Mouse (Mus musculus) gastrocnemius, postnatal 10 days (tissue): ENCODE data around the gene Cttnbp2. TPM values are rescaled to one million over a fixed set of nuclear protein-coding genes. Genes with fewer than 3 reads are reported as not detected.

Experiments used
- DNase-seq: peaks from one replicate; pipeline ENCODE4 v3.0.0; 2021; ENCODE audit warnings: mixed read lengths
- total RNA-seq, 2 experiments: library from RNA; stranded (reverse); gene quantifications; 2 replicates each; pipeline ENCODE4 v1.2.3; 2021

The Cttnbp2 gene
- total RNA-seq, 2 experiments from 2014 or later: 4.0 to 4.6 TPM

GRCm38 (mm10) chr6:18467777-18468176, 46.9 kb downstream of the Cttnbp2 start:
- DNase-seq: no peak

DNA sequence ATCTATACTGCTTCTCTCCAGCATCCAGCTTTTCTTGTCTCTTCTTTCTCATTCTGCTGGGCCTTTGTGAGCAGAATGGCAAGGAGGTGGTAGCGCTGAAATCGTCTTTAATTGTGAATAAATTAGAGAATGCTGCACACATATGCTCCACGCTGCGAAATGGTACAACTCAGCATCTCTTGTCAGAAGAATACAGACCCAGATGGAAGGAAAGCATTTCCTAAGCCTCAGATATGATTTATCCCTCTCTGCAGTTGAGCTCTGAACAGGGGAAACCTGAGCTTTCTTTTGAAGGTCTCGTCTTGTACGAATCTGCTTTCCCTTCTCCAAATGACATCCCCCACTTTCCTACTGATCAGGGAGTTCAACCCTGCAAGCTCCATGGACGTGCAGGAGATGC, 48.4 kb downstream of the Cttnbp2 start:
- DNase-seq: no peak

DNA sequence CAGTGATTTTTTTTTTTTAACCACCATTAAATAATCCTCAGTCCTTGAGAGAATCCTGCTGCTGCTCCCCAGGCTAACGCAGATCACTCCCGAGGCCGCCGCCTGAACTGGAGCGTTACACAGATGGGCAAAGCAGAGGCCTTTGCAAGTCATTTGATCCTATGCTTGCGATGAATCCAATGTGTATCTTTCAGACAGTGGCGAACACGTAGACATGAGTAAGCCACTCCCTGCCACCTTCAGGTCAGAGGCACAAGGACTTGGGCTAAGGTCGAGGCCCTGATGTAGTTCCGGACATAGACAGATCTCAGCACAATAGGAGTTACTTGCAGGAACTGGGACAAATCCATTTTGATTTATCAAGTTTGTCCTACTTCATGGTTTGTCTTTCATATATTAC, 49.0 kb downstream of the Cttnbp2 start:
- DNase-seq: no peak

DNA sequence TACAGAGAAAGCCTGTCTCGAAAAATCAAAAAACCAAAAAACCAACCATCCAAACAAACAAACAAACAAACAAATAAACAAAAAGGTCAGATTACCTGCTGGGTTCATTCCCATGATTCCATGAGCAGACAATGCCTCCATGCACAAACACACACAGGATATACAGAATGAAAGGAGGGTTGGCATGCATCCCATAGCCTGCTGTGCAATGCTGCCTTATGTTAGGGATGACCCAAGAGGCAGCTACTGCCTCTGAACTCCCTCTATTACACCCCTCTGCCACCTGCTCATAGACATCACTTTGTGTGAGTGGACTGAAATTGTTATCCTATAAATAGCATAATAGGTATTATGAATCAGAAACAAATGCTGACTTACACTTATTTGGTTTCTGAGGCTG, 55.0 kb downstream of the Cttnbp2 start:
- DNase-seq: no peak

DNA sequence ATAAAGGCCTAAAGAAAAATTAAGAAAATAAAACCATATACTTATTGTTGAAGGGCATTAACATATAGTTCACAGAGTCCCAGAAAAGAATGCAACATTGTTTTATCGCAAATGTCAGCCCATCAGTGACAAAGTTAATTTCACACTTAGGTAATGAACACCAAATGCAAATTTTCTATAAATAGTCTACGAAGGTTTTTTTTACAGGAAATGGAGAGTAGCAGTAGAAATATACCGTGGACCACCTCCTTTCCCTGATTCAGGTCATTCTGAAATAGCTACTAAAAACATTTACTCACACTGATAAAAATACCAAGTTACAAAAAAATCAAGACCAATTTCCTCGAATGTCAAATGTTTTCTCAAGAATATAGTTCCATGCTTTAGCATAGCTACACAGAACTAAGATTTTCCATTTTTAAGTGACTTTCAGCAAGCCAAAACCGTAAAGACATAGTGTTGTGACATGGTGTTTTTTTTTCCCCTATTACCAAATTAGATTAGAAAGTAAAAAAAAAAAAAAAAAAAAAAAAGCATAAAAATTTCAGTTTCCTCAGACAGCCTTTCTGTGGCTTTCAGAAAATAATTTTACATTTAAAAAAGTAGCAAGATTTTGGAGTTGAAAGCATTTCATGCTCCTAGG, 64.0 kb downstream of the Cttnbp2 start:
- no peak for DNase-seq

DNA sequence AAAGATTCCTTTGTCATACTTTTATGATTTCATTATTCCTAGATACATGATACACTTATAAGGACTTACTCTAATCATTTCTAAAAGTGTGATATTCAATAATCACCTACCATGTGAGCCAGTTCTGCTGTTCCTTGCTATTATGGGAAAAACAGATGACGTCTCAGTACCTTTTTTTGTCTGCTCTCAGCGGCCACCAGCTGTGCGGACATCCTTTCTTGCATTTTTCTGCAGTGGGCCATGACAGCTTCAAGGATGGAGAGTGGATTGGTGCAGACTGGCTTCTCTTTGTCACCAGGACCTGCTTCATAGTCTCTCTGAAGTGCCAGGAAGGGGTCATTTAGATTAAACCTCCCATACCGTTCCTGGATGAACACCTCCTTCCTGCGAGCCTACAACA, 66.6 kb downstream of the Cttnbp2 start:
- DNase-seq: no peak

GRCm38 (mm10) chr6:18446917-18447316, 67.7 kb downstream of the Cttnbp2 start:
- DNase-seq: no peak

GRCm38 (mm10) chr6:18446359-18446758, 68.3 kb downstream of the Cttnbp2 start:
- no peak for DNase-seq

GRCm38 (mm10) chr6:18445747-18446146, 68.9 kb downstream of the Cttnbp2 start:
- DNase-seq: no peak

- DNase-seq: no peak
These were observed 72.3 kb downstream of the Cttnbp2 start for GRCm38 (mm10) chr6:18442303-18442702.

DNA sequence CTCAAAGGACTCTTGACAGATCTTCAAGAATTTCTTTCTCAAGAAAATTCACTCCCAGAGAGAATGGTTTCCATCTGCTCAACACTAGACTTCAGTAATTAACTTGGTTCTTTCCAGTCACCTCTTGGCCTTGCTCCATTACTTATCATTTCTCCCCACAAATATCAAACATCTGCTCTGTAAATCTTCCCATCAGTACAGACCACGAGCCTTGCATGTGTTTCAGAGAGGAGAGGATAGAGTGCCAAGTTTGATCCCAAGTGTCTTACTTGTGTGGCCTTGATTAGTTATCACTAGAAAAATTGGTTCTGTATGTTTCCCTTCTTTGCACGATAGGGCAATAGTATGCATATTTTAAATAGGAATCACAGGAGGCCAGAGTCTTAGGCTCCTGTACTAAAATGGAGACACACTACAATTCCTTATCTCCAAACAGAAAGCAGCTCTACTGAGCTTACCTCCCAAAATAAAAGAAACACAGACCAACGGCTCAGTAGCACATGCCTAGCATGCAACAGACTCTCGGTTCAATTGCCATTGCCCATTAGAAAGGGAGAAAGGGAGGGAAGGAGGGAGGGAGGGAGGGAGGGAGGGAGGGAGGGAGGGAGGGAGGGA, 73.6 kb downstream of the Cttnbp2 start:
- DNase-seq: no peak

- DNase-seq: no peak
These were observed 78.4 kb downstream of the Cttnbp2 start for GRCm38 (mm10) chr6:18436127-18436812.

- no peak for DNase-seq
These were observed 79.7 kb downstream of the Cttnbp2 start for GRCm38 (mm10) chr6:18434828-18435531.

GRCm38 (mm10) chr6:18434355-18434754, 80.3 kb downstream of the Cttnbp2 start:
- no peak for DNase-seq

DNA sequence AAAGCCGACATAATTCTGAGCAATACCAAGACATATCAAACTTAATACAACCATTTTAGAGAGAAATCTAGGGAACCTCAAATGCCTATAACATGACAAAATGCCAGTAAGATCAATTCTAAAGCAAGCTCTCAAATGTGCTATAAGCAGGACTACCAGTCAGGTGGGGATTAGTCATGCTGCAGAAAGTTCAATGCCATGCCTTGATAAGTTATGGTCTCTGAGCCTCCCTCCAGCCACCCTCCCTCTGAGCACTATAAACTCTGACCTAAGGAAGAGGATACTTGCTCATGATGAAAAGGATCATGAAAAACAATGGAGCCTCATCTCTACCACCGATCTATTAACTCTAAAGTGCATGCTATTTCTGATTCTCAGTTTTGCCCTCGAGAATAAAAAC, 82.3 kb downstream of the Cttnbp2 start:
- no peak for DNase-seq

DNA sequence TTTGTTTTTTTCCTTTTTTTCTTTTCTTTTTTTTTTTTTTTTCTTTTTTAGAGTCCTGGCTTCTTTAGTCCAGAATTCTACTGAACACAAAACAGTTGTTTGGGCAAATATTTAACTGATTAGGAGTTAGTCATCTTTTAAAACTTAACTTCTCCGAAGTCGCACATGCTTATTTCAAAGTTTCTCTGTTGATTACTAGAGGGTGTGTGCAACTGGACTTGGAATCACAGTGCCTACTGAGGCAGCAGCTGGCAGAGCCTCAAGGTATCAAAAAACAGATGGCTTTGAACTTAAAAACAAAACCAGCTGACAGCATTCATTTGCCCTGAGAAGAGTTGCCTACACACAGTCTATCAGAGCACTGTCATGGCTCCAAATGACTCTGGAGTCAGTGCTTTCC, 82.8 kb downstream of the Cttnbp2 start:
- DNase-seq: no peak

DNA sequence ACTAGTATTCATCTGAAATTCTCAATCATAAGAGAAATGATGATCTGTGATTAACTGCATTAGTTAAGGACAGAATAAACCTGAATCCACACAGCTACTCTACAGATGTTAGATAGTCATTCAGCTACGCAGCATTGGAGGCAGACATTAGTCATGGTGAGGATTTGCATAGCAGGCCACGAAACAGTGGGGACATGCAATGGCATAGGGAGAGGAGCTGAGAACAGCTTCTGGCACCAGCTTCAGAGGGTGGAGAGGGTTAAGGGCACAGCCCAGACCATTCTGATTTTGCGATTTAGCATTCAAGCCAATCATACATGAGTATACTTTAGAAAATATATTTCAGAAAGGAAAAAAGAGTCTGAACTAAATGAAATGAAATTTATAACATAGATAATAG, 84.6 kb downstream of the Cttnbp2 start:
- DNase-seq: no peak

DNA sequence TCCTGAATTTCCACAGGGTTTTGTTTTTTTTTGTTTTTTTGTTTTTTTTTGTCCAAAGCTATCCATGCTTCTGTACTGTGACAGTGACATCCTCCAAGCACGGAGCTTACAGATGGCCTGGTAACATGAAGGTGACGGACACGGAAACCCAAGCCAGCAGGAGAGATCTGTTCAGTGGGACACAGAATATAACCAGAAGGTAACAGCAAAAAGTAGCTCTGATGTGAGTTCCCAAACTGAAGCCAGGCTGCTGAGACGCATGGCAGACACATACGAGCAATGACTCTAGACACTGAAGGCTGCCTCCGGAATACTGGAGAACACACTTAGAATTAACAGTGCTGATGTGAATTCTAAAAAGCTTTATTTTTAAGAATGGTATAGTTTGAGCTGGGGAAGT, 89.8 kb downstream of the Cttnbp2 start:
- DNase-seq: no peak

GRCm38 (mm10) chr6:18424367-18424766, 90.3 kb downstream of the Cttnbp2 start:
- no peak for DNase-seq

DNA sequence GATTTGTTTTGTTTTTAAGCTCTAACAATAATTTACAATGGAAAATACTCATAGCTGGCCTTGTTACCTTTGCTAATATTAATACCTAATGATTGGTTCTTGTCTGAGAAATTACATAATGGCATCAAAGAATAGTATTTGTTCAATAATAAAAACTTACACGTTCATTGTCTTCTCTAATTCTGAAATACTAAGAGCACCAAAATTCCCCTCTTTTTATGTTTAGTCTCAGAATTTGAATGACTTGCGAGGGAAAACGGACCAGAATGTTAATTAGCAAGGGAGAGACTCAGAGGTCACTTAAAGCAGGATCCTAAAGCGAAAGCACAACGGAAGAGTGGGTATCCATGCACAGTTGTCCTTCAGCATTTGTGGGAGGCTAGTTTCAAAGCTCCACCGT, 91.5 kb downstream of the Cttnbp2 start:
- DNase-seq: no peak

- DNase-seq: no peak
These were observed 93.1 kb downstream of the Cttnbp2 start for GRCm38 (mm10) chr6:18421561-18421960.

DNA sequence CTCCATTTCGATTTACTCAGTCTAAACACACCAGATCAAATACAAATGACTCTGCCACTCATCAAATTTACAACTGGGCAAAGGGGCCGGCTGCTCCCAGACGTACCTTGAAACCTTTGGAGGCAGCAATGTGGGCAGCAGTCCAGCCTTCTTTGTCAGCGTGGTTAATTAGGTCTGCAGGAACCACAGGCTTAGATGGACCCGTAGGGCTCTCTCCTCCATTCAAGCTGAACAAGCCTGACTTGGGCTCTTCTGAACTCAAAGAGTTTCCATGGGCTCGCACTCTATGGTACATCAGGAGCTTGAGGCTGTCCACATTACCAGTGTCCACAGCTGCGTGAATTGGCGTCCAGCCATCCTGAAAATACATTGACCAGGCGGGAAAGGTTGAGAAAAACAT, 94.0 kb downstream of the Cttnbp2 start:
- DNase-seq: no peak

DNA sequence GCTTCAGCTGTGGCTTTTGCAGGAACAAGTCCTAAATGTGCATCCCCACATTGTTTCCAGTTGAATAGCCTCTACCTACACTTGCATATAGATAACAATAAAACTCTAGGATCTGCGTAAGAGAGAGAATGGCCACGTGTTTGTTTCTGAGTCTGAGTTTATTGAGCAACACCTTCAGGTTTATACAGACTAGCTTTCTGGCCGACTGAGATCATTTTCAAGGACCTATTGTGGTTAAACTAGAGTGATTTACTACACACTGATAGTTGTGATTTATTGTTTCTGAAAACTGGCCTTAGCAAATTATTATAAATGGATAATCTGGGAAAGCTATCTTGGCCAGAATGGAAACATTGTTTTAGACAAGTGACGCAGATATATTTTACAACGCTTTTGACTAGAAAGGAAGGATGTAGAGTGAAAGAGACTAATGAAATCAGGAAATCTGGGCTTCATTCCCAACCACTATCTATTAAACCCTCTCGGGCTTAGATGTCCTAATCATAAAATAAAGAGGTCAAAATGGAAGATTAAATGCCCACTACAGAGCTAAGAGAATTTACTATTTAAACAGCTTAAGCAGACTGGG, 96.7 kb downstream of the Cttnbp2 start:
- no peak for DNase-seq
